ENCODE assay signal across 7 mouse cellular contexts in the genomic region with DNA sequence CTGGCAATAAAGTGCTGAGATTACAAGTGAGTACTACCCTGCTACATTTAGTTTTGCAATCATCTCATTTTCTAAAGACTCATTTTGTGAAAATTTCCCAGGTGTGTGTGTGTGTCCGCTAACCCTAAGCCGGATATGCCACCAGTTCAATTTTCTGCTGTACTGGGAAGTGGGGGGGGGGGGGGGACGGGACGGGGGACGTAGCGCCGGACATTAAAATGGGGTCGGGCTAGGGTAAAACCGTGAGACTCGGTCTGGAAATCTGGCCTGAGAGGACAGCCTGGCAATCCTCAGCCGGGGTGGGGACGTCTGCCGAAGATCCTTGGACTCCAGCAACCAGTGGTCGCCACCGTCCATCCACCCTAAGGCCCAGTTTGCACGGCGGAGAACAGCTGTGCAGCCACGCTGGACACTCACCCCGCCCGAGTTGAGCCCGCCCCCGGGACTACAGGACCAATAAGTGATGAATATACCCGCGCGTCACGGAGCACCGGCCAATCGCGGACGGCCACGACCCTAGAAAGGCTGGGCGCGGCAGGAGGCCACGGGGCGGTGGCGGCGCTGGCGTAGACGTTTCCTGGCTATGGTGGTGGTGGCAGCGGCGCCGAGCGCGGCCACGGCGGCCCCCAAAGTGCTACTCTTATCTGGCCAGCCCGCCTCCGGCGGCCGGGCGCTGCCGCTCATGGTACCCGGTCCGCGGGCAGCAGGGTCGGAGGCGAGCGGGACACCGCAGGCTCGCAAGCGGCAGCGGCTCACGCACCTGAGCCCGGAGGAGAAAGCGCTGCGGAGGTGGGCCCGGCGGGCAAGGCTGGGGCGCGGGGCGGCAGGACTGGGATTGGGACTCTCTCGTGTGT. TPM values are rescaled to one million over a fixed set of nuclear protein-coding genes. Genes with fewer than 3 reads are reported as not detected.
DNase-seq lines count a peak whose midpoint lies in the region; ATAC-seq lines count a peak whose summit lies in the region.

A gene (plus strand): TSS at position 248 of the 854 bp plus-strand sequence.

- H3K9me3 ChIP-seq in limb, embryonic 10.5 days (replicated peaks): no peaks in the 10 kb centered on the region
- H3K9me3 ChIP-seq in midbrain, embryonic 13.5 days: no peaks in the 10 kb centered on the region

- H3K4me2 ChIP-seq in midbrain, embryonic 13.5 days (replicated peaks): peak within 1 kb of the TSS; percentile 72

- H3K4me3 ChIP-seq in limb, embryonic 10.5 days: peak within 1 kb of the TSS; percentile 97
- peak within 1 kb of the TSS; percentile 98 for H3K4me3 ChIP-seq in midbrain, embryonic 13.5 days (replicated peaks)

- H3K4me1 ChIP-seq in limb, embryonic 10.5 days: peaks cover 24% of the 10 kb centered on the region
- H3K4me1 ChIP-seq in midbrain, embryonic 13.5 days (replicated peaks): peaks cover 26% of the 10 kb centered on the region

- peak; percentile 97 for ATAC-seq in midbrain, embryonic 13.5 days

- under 1% methylated on average over 72 of the region's 72 CpGs for WGBS in limb, embryonic 10.5 days
- under 1% methylated on average over 71 of the region's 72 CpGs for WGBS in midbrain, embryonic 13.5 days

- H3K27me3 ChIP-seq in limb, embryonic 10.5 days (ENCODE audit: low read depth, poor library complexity, severe bottlenecking): no peaks in the 10 kb centered on the region
- no peaks in the 10 kb centered on the region for H3K27me3 ChIP-seq in midbrain, embryonic 13.5 days

- peak within 1 kb of the TSS; percentile 99 for H3K27ac ChIP-seq in limb, embryonic 10.5 days
- H3K27ac ChIP-seq in midbrain, embryonic 13.5 days: peak within 1 kb of the TSS; percentile 90

- peak within 1 kb of the TSS; percentile 97 for H3K9ac ChIP-seq in midbrain, embryonic 13.5 days (replicated peaks)

- peaks cover 37% of the 10 kb centered on the region for H3K36me3 ChIP-seq in limb, embryonic 10.5 days
- H3K36me3 ChIP-seq in midbrain, embryonic 13.5 days: peaks cover 31% of the 10 kb centered on the region

- peak; percentile 98 for DNase-seq in adrenal gland, adult 8-10 months
- peak; percentile 98 for DNase-seq in embryo, embryonic 9.5 days (ENCODE audit: extremely low spot score)
- DNase-seq in gonadal fat pad, adult 2 months (ENCODE audit: low read depth): no peak
- peak; percentile 98 for DNase-seq in kidney, adult 11 months
- DNase-seq in limb, embryonic 10.5 days (ENCODE audit: low spot score): peak; percentile 99
- DNase-seq in spleen, adult 12 weeks (ENCODE audit: low spot score): peak; percentile 94

RNA-seq across cellular contexts. Expression of the gene that starts here (rescaled TPM):
- total RNA-seq in adrenal gland, adult 8-10 months (2022): 100 to 1,000 TPM; 163 to 269 (median 179) TPM
- polyA plus RNA-seq in gonadal fat pad, adult 2 months (2012; rRNA removed): 120 and 157 TPM in 2 replicates
- polyA plus RNA-seq in limb, embryonic 10.5 days (2016; fragmentation: Nextera tagmentation; extraction: Ambion mirVana): 128 and 137 TPM in 2 replicates
- polyA plus RNA-seq in midbrain, embryonic 13.5 days (2015; fragmentation: Nextera tagmentation; extraction: Ambion mirVana): 106 and 118 TPM in 2 replicates
